ENCODE assay signal across 13 mouse cellular contexts in the genomic region with DNA sequence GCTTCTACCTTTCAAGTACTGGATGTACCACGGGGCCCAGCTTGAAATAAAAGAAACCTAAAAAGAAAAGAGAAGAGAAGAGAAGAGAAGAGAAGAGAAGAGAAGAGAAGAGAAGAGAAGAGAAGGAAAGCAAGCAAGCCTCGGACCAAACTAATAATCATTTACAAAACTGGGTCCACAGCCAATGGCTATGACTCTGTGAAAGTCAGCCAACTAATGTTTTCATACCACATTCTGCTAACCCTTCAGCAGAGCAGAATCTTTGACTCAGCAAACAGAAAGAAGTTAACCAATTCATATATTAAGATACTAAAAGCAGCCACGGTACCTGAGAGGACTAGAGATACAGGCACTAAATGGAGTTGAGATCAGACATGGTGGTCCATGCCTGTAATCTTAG.
"Had no signal": no experiment of that assay in that cellular context is flagged by ENCODE, and none has a peak within 500 bp of the region (broad histone marks: within the 10 kb centered on the region; RNA-seq: fewer than 3 reads in every experiment).

No protein-coding gene starts in this region.

- ATAC-seq: intestine, postnatal 0 days had no signal

- H3K4me1 ChIP-seq: limb, embryonic 12.5 days; limb, embryonic 15.5 days; liver, embryonic 13.5 days had no signal

- H3K9me3 ChIP-seq: limb, embryonic 12.5 days; limb, embryonic 15.5 days; liver, embryonic 13.5 days had no signal

- H3K9ac ChIP-seq: limb, embryonic 12.5 days; limb, embryonic 15.5 days; liver, embryonic 13.5 days had no signal

- H3K27me3 ChIP-seq: limb, embryonic 12.5 days; limb, embryonic 15.5 days; liver, embryonic 13.5 days had no signal

- DNase-seq: left cerebral cortex, postnatal 4 days; liver, embryonic 13.5 days; lung, adult 2 months; lung, postnatal 14 days; lung, postnatal 4 days; midbrain, embryonic 14.5 days; thymus, adult 18-20 months; thymus, postnatal 36 days had no signal

- H3K4me2 ChIP-seq: limb, embryonic 12.5 days; limb, embryonic 15.5 days; liver, embryonic 13.5 days; midbrain, embryonic 11.5 days had no signal

- H3K4me3 ChIP-seq: limb, embryonic 12.5 days; limb, embryonic 15.5 days; liver, embryonic 13.5 days had no signal

- H3K27ac ChIP-seq: kidney, postnatal 0 days; limb, embryonic 12.5 days; limb, embryonic 15.5 days; liver, embryonic 13.5 days had no signal
